Mouse (Mus musculus) embryo, embryonic 11 days (tissue): ENCODE data around the gene Xpr1.

Source experiments
- DNase-seq: peaks from one replicate; pipeline ENCODE4 v3.0.0-alpha.2; 2015

The Xpr1 gene

DNA sequence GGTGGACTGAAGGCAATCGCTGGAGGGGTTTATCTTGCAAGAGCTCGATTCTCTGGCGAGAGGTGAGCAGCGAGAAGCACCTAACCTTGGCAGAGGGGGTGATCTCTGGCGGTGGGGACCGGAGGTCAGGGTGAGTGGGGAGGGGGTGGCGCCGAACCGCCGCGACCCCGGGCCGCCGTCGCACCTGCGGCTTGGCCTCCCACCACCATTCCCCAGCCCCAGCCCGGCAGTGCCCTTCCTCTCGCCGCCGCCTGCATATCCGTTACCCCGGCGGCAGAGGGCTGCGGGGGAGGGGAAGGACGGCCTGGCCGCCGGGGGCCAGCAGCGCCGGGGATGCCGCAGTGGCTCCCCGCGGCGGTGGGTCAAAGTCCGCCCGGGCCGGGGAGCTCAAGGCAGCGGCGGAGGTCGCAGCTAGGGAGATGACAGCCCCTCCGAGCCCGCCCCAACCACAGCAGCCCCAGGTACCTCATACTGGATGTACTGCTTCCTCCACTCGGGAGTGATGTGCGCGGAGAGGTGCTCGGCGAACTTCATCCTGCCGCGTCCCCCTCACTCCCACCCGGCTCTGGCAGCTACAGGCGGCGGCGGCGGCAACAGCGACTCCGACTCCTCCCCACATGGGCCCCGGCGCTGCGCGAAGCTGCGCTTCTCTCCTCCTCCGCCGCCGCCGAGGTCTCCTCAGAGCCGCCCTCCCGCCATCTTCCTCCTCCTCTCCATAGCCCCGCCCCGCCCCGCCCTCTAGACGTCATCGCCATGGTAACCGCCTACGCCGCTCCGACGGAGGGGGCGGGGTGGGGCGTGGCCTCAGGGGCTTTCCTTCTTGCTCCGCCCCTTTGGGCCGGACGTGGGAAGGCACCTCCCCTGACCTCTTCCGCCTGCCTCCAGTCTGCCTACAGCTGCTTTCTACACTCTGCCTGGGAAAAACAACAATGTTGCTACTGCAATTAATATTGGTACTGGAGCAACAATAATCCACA, at the start of gene Xpr1:
Xpr1 (minus strand) TSS at position 715 of the 977 bp plus-strand sequence.
- DNase-seq = peak; percentile 98

DNA sequence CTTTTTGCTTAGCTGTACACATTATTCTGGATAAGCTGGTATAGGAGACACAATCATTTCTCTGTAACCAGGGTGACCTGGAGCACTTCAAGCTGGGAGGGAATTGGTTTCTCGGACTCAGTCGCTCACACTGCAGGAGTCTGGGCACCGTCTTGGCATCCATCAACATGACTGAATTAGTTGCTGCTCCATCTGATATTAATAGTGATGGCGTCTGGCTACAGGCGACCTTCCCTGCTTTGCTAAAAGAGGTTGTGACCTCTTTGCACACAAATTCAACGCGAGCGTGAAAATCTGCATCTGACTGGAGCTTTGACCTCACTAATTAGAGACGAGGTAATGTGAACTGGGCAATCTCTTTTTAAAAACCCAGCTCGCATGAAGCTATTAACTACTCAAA, 46.2 kb upstream of the Xpr1 start:
- DNase-seq = peak; percentile 32

DNA sequence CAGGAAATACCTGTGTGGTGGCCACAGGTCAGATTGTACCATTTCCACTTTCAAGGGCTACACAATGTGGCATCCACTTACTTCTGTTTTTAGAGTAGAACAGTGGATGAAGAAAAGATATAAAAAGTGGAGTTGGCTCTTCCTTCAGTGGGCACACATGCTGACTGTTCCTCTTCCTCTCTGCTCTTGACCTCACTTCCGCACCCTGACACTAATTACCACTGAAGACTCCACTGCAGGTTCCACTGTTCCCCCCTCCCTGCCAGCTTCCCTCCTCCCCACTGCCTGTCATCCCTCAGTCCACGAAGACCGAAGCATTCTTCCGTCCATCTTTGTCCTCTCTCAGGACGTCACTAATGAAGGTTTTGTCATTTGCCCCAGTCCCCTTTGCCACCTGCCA, 45.4 kb upstream of the Xpr1 start:
- no peak for DNase-seq

DNA sequence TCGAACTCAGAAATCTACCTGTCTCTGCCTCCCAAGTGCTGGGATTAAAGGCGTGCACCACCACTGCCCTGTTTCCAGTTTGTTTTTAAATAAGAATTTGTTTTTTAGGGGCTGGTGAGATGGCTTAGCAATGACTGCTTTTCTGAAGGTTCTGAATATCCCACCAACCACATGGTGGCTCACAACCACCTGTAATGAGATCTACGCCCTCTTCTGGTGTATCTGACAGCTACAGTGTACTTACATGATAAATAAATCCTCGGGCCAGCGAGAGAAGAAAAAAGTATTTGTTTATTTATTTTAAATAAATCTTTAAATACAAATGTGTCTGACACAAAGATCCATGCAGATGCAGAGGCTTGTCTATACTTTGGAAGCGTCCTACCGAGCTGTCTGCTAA, 40.3 kb upstream of the Xpr1 start:
- no peak for DNase-seq

DNA sequence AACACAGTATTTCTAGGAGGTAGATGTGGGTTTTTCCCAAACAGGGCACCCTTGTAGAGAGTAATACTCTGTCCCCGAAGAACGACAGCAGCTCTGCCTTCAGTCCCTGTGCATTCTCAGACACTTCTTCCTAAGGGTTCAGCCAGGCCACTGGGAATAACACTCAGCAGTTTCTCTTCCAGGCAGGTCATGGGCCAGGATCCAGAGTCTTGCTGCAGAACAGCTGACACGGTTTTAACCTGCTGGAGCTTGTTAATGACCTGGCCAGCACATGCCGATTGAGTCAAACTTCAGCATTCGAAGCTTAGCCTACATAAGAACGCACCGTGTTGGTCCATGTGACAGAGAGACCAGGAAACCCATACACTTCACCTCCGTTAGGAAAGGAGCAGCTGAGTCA, 36.0 kb upstream of the Xpr1 start:
- no peak for DNase-seq

DNA sequence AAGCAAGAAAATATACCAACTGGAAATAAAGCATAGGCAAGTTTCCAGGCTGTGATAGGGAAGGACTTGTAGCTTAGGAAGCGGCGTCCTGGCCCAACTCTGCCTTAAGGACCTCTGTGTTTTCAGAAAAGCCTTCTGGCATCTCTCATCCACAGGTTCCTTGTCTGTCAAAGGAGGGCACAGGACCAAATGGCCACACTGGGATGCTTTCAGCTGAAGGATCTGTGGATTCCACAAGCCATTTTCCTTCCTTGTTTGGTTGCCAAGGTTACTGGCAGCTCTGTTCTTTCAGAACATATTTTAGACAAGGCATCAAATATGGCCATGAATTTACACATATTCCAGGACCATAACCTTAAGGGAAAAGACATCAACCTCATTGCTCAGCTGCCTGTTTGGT, 31.7 kb upstream of the Xpr1 start:
- DNase-seq = no peak

DNA sequence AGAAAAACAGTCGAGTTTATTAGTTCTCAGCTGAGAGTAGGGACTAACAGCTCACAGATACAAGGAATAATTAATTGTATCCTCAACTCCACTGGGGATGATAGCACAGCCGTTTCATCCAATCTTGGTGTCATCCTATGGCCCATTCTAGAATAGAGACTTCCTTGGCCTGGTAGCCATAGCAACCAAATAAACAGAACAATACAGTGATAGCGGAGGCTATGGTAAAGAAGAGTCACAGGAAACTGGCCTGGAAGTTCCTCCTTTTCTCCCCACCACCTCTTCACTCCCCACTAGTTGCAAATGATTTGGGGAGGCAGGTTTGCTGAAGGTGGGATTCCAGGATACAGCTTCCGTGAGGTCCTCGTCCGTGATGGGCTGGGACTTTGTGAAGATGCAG, 30.1 kb upstream of the Xpr1 start:
- DNase-seq = no peak

DNA sequence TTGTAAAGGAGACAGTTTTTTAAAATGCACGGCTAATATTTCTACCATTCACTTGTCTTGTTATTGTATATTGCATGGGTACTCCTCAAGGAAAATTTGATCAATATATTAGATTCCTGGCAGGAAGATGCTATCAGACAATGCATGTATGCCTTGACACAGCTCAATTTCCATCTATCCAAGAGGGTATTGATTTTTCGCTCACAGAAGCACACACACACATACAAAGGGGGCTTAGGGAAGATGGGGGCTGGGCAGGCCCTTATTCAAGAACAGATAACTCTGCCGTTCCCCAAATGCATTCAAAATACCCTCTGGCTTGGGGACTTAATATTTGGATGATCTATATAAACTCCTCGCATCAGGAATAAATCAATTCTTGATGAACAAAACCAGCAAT, 25.9 kb upstream of the Xpr1 start:
- DNase-seq = no peak

DNA sequence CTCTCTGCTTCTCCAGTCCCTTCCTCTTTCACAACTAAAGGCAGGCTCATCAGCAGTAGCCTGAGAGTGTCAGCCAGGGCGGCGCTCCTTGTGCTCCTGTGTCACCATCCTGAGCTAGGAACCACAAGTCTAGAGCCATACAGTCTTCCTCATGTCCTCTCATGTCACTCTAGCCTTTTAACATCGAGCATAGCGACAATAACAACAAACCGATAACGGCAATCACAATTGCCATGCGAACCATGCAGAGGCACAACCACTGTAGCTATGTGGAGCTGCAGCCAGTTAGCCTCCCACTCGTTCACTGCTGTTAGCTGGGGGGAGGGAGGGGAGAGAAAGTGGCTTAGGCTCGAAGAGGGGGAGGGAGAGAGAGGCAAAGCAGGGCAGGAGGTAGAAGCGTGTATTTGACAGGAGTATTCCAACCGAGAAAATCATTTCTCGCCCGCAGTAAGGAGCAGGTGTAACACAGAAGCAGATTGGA, 25.3 kb upstream of the Xpr1 start:
- DNase-seq = no peak

DNA sequence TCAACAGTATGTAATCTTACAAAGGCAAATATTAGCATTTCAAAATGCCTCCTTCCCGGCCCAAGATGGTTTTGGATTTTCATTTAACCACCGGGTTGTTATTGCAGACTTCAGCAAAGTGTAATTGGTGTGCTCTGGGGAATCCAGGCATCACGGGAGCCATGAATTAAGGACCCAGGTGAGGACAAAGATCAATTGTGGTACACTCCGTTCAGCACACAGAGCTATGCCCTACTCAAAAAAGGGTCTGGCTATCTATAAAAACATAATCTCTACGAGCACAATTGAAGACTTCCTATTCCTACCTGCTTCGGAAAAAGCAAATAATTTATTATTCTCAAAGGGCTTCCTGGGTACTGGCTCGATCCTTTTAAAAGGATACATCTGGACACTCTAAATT, 22.3 kb upstream of the Xpr1 start:
- no peak for DNase-seq

DNA sequence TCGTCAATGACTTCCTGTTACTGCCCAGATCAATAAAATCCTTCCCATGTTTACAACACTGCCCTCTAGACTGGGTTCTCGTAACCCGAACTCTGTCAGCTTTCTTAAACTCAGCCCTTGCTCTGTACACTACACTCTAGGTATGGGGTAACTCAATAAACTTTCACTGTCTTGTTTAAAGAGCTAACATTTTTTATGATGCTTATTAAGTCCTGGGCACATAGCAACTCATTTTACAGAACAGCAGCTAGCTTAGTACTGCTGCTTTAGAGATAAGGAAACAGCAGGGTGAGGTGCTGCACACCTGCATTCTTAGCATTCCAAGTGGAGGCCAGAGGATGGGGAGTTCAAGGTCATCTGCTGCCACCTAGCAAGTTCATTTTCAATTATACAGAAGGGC, 21.3 kb upstream of the Xpr1 start:
- DNase-seq = no peak

DNA sequence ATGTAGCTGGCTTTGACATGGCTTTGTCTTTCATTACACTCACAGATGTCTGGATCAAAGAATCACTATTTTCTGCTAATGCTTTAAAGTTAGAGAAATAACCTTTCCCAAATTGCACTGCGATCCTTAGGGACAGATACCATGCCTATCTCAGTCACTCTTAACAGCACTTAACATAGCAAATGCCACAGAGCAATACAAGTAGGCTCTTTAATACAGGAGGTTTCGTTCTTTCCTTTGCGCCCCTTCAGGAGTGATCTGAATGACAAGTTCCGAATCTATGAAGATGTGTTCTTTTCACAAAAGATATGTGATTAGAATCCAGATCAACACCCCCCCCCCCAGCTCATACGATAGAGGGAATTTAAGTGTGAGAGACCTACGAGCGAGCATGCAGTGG, 12.1 kb upstream of the Xpr1 start:
- DNase-seq = no peak

DNA sequence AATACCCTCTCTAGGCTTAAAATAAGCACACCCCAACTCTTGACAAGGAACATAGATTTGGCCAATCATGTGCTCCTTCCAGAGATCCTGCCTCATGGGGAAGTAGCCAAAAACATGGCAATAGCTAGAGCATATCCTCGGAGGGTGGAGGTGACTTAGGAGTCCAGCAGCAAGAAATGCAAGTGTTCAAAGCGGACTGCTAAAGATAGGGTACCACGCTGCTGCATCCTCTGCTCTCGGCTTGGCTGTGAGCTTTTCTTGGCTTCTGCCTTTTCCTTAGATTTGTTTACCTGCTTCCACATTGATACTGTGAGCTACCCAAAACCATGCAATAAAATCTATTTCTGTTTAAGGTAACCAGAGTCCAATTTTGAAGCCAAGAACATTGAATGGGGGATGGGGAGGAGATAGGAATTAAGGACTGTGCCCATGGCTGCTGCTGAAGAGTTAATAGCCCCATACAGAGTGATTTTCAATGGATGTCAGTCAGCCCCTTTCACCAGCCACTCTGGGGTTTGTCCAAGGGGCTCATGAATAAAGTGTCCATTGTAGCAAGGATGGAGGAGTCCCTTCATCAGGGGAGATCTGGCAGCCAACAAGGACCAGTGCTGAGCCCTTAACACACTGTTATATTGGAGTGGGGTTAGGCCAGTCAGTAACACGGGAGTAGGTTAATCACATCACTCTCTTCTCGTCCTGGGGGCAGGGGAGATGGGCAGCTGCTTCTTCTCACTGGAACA, 10.1 kb upstream of the Xpr1 start:
- DNase-seq = peak; percentile 48

DNA sequence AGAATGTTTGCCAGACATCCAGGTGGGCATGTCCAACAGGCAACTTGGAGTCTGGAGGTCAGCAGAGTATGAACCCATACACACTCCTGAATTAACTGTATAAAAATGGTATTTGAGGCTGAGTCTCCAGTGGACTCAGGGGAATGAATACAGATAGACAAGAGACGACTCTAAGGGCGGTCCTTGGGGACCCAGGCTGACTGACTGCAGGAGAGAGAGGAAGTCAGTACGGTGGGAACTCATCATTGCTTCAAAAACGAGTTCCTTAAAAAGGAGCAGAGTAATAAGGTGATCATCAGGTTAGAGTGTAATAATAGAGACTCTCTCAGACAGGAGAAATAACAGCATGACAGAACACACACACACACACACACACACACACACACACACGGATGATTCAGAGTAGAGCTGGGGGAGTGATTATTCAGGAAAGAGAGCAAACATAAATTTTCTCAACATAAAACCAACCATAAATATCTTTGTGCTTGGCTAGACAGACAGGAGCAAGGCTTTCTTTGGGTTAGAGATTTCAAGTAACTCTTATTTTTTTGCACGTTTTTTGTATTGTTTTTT, 8.6 kb upstream of the Xpr1 start:
- DNase-seq = no peak

DNA sequence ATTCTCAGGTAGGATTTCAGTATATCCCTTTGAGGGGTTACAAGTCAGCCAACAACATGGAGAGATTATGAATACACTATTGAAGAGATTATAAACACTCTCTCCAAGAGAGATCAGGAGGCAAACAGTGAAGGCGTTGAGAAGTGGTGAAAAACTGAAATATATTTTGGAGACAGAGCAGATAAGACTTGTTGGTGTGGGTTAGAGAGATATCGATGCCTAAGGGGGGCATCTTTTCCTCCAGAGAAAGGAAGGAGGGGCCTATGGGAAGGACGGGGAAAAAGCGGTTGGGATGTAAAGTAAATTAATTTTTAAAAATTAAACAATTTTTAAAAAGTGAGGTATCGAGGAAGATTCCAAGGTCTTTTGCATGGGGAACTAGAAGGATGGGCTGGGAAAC, 8.1 kb upstream of the Xpr1 start:
- no peak for DNase-seq

DNA sequence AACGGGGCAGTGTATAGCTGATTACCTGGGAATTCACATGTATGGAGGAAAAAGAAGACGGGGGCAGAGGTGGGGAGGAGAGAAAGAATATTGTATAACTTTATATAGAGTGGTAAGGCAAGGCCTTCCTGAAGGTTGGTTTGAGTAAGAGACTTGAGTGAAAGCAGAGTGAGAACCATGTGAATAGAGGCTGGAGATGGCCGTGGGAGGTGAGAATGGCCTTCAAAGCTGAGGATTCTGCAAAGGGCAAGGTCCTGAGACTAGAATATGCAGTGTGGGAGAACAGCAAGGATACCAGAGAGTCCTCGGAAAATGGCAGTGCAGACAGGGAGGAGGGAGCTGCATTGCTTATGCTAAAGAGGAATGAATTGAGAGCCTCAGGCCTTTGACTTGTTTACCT, 6.6 kb upstream of the Xpr1 start:
- DNase-seq = no peak

DNA sequence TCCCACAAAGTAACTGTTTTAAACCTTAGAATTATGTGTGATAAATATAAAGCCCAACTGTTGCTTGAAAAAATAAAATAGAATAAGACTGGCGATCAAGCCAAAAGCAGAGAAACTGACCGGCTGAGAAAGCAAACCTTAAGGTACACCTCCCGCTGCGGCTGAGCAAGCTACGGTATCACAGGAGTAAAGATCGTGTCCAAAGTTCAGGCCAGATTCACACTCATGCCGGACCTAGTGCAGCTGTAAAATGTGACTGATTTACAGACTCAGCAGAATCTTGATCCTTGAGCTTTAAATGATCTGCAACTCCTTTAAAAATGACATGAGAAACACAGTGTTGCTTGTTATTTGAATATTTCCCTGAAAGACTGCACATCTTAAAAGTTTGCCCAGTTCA, 4.8 kb upstream of the Xpr1 start:
- no peak for DNase-seq

DNA sequence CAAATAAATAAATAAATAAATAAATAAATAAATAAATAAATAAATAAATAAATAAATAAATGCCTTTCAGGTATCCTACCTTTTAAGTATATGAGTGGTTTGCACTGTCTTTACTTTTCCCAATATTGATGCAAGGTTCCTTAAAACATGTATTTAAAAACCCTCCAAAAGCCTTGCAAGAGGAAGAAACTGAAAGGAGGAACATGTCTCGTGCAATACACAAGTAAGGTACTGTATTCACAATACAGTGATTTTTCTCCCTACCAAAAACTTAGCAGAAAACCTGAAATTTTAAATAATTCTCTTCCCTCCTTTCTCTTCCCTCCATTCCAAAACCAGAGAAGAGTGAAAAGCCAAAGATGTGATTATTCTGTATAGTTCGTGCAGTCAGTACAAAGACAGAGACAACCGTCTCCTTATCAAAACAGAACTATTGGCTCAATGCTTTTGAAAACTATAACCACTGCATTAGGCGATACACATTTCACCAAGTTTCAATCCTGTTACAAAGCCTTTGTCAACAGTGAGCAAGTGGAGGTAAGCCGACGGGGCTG, 991 bp downstream of the Xpr1 start:
- DNase-seq = no peak

DNA sequence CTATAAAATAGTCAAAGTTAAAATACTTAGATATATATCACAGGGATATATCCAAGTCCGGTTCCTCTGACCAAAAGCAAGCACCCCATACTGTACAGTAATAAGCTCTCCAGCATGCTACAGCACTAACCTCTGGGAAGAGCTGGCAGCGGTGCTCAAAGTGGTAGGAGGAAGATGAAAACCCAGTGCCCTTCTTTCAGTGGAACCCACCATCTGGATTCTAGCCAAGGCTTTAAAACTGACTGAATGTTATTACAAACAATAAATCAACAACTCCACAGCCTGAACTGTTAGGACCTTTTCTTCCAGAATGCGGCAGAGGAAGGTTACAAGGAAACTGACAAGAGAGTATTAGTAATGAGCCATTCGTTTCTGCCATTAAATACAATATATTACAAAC, 1.8 kb downstream of the Xpr1 start:
- DNase-seq = peak; percentile 45

DNA sequence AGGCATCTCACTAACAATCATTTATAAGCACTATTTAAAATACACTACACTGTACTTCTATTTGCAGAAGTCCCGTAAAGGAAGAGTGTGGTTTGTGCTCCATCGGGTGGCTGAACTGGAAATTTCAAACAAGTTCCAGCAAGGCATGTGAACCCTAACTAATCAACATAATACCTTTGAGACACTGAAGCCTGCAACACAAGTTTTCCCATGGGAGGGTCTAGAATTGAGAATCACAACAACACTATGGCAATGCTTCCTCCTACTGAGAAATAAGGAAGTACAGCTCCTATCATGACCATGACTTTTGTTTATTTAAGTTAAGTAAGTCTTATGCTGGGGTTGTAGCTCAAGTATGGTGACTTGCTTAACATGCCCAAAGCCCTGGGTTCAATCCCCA, 4.5 kb downstream of the Xpr1 start:
- no peak for DNase-seq

DNA sequence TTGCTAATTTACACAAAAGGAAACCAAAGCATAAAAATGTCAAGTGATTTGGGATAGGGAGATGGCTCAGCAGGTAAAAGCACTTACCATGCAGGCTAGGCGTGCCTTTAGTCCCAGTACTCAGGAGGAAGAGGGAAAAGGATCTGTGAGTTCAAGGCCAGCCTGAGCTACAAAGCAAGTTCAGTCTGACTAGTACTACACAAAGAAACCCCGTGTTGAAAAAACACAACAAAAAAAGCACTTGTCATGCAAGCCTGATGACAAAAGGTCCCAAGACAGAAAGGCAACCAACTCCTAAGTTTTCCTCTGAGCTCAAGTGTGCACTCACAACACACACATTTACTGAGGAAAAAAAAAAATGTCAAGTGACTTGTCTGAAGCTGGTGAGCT, 8.6 kb downstream of the Xpr1 start:
- no peak for DNase-seq

DNA sequence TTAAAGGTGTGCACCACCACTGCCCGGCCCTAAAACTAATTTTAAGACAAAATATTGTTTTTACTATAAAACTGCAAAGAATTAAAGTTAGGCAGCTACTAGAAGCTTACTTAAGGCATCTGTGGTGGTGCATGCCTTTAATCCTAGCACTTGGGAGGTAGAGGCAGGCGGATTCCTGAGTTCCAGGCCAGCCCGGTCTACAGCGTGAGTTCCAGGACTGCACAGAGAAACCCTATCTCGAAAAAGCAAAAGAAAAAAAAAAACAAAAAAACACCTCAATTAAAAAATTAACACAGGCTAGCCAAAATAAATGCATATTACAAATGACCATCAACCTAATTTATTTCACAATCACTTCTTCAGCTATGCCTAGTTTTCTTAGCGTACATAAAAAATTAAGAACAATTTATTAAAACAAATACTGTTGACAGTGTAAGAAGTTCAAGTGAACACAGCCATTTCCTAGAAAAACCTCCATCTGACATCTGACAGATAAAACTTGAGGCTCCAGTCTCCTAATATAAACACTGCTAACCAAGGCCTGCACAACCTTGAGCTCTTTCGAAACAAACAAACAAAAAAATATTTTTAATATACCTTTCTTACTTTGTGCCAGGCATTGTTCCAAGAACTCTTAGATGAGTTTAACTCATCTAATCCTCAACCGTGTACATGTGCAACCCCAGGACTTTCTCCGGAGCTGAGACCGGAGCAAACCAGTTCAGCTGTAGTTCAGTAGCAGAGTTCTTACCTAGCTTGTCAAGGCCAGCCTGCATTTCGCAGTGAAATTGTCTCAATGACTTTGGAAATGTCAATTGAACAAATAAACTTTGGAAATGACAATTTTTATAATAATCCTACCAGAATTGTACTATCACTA, 9.3 kb downstream of the Xpr1 start:
- DNase-seq = no peak
